Mouse (Mus musculus) megakaryocyte, embryonic 14.5 days (primary cell): ENCODE measurements around the gene Parvb.

Experiments
- FLI1 ChIP-seq: IDR thresholded peaks from 2 replicates; pipeline ENCODE4 v1.6.1; 2012; ENCODE audit warnings: low read length, inconsistent platforms, mixed read lengths
- GATA1 ChIP-seq: IDR thresholded peaks from 3 replicates; pipeline ENCODE4 v1.6.1; 2012; ENCODE audit warnings: mixed read lengths, low read length, inconsistent platforms, borderline replicate concordance

DNA sequence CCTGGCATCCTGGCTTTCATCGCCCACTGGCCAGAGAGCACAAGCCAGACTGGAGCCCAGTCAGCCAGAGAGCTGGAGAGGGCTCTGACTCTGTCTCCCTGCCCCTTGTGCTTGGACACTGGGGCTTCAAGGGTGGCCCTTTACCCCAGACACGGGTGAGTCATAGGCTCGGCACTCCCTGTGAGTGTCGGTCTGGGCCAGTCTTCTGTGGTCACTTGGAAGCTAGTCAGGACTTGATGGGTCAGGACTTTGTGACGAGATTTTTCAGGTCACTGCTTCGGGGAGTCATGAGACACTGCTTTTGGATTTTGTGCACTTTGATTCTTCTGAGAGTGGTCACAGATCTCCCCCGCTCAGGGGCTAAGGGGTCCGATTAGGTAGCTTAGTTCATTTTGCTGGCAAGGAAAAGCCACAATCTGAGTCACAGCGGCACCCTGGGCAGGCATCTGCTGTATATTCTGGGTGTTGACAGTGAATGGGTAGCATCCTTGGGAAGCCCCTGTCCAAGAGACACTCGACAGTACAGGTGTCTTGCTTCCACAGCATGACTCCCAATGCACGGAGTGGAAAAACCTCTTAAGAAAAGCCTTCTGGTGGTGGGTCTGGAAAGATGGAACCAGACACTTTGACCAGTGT is 49.0 kb downstream of the Parvb start:
- TF ChIP-seq GATA1 (no peak), FLI1 (no peak)
